Mouse (Mus musculus) layer of hippocampus, postnatal 36 days (tissue): Measurements from ENCODE around the gene Lrrc61. TPM values are rescaled to one million over a fixed set of nuclear protein-coding genes. Genes with fewer than 3 reads are reported as not detected.

Source experiments
- DNase-seq, 2 experiments: peaks; one replicate each; pipeline ENCODE4 v3.0.0; 2022
- total RNA-seq, 2 experiments: library from RNA; stranded (reverse); gene quantifications; 2 replicates each; pipeline ENCODE4 v1.2.3; 2021

The Lrrc61 gene
- total RNA-seq, 2 experiments from 2014 or later, result 29.4 to 35.0 TPM

- peak; percentile 91 to 93 for DNase-seq
Observed at GRCm38 (mm10) chr6:48593158-48594042, 38.8 kb downstream of the Lrrc61 start, which contains the start of the genes Repin1 and Gm44965. Repin1 (plus strand) TSS chr6:48593883. Gm44965 (plus strand) TSS chr6:48593941.

GRCm38 (mm10) chr6:48594043-48594738, 39.6 kb downstream of the Lrrc61 start:
- peak; percentile 60 for DNase-seq

GRCm38 (mm10) chr6:48595278-48595677, 40.7 kb downstream of the Lrrc61 start:
- no peak for DNase-seq

GRCm38 (mm10) chr6:48596545-48597232, 42.1 kb downstream of the Lrrc61 start:
- no peak for DNase-seq

GRCm38 (mm10) chr6:48597233-48597625, 42.6 kb downstream of the Lrrc61 start:
- no peak for DNase-seq

GRCm38 (mm10) chr6:48600594-48600993, 46.0 kb downstream of the Lrrc61 start:
- no peak for DNase-seq

DNA sequence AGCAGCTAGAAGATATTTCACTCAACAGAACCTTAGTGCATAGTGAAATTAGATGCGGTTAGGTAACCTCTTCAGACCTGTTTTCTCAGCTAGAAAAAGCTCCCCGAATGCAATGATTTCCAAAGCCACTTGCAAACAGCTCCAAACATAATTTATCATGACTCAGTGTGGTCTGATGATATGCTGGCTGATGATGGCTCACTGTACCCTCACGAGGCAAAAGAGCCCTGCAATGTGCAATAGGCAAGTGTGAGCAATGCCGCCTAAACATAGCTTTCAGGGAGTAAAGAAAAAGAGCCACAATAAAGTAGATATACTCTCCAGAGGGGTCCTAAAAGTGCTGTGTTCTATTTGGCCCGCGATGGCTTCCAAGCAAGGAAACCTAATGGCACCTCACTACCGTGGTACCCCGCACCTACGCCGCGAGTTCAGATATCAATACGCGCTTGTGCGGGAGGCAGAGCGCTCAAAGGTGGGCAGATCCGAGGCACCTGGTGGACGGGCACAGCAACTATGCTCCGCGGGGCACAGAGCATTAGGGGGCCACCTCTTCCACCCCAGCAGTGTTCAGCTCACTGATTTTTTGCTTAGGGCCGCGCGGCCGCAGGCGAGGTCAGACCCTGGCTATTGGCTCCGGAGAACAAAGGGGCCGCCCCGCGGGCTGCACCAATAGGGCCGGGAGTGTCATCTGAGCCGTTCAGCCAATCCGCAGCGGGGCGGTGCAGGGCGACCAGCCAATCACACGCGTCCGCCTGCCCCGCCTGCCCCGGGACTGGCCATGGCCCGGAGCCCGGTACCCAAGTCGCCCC, 46.9 kb downstream of the Lrrc61 start, which contains the start of gene Zfp775:
Gene Zfp775, plus strand, starts transcription at position 793 of the 809 bp plus-strand sequence.
- DNase-seq, result peak; percentile 95

- peak in 1 of 2 experiments; percentile 27 for DNase-seq
Observed at GRCm38 (mm10) chr6:48602080-48602741, 47.6 kb downstream of the Lrrc61 start.

DNA sequence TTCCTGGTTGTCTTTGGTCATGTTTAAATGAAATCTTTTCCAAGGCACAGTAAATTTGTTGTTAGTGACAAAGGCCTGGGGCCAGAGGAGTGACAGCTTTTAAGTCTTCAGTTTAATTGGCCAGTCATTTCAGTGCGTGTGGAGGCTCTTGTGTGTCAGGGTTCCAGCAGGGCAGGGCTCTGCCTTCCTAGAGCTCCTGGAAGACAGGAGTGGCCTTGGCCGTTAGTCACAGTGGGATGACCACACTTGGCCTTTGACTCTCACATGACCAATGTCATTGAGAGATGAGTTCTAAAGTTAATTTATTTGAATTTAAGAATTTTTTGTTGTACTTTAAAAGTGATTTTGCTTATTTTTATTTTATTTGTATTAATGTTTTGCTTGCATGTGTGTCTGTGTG, 53.5 kb downstream of the Lrrc61 start:
- DNase-seq, result no peak

DNA sequence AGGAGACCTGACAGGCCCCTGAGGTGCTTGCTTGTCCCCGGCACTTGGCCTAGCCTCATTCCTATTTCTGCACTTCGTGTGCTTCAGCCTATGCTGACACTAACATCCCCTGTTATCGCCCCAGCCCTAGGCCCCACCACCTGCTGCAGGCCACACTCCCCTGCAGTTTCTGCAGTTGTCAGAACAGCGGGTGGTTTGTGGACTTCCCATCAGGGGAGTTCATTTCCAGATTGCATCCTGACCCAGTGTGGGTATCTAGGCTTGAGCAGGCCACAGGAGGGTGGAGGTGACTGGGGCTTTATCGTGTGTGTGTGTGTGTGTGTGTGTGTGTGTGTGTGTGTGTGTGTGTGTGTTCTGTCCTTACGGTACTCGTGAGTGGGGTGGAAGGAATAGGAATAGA, 54.9 kb downstream of the Lrrc61 start:
- no peak for DNase-seq

DNA sequence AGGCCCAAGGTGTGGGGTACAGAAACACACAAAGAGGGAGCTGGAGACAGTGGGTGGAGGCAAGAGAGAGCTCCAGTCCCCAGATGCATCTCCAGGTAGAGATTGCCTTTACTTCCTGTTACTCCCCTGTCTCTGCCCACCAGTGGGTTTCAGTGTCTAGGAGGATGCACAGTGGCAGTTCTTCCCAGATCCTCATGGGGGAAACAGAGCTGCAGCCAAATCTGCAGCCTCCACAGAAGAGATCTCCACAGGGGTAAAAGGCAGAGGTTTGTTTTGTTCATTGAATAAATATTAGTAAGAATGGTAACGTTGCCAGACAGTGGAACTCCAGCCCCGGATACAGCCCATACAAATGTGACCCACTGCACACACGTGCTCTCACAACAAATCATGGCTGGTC, 56.1 kb downstream of the Lrrc61 start:
- DNase-seq, result no peak

DNA sequence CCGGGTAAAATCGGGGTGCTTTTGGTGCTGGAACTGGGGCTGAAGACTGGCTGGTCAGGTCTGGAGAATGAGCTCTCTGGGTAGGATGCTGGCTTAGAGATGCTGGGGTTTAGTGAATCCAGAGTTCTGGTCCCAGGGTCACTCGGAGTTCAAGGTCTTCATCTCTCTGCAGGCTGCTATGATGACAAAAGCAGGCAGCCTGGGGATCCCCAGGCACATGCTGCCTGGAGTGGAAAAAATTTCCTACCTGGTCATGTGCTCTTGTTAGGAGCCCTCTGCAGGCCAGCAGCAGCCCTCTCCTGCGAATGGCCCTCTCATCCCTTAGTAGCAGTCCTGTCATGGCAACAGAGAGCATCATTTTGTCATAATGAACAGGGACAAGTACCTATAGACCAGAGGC, 58.9 kb downstream of the Lrrc61 start:
- DNase-seq, result no peak

DNA sequence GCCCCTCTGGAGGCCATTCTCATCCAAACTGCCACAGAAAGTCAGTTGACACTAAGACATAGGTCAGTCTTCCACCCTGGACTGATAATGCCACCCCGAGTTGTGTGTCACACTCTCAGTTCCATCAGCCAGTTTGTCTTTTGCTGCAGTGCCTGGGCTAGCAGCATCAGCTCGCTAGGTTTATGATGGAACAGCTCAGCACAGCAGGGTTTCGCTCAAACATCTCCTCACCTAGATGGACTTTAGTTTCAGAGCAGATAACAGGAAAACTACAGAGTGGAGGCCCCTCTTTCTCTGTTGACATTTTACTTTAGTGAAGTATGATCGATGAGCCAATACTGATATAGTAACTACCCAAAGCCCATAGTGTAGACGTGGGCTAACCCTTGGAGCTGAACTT, 60.2 kb downstream of the Lrrc61 start:
- DNase-seq, result no peak

- DNase-seq, result no peak
Observed at GRCm38 (mm10) chr6:48620031-48620430, 65.4 kb downstream of the Lrrc61 start.

Other genes starting within 250 kb of the Lrrc61 start
- 10 to 100 TPM; 35.1 to 47.4 TPM for gene Krba1, start 159.2 kb upstream of the Lrrc61 start, total RNA-seq
- gene Zfp467, start 109.0 kb upstream of the Lrrc61 start, total RNA-seq, result 10 to 100 TPM; 21.4 to 22.8 TPM
- 1 to 10 TPM; 1.4 to 2.8 TPM for gene Sspo, start 106.6 kb upstream of the Lrrc61 start, total RNA-seq
- 100 to 1,000 TPM; 424 to 471 TPM for gene Atp6v0e2, start 17.2 kb upstream of the Lrrc61 start, total RNA-seq
- 10 to 100 TPM; 12.0 to 13.5 TPM for gene Rarres2, start 18.0 kb downstream of the Lrrc61 start, total RNA-seq
- gene Gm45021, start 34.8 kb downstream of the Lrrc61 start, total RNA-seq, result not detected
- gene Repin1, start 39.1 kb downstream of the Lrrc61 start, total RNA-seq, result 10 to 100 TPM; 43.6 to 47.5 TPM
- not detected for gene Gm44965, start 39.1 kb downstream of the Lrrc61 start, total RNA-seq
- 1 to 10 TPM; 6.3 to 7.7 TPM for gene Zfp775, start 47.3 kb downstream of the Lrrc61 start, total RNA-seq
- 10 to 100 TPM; 13.4 to 14.5 TPM for gene AI854703, start 72.0 kb downstream of the Lrrc61 start, total RNA-seq
- 1 to 10 TPM in 1 of 2 experiments, under 1 TPM in 1; 0.52 to 1.1 TPM for gene Gimap8, start 92.4 kb downstream of the Lrrc61 start, total RNA-seq
- under 1 TPM; 0.28 to 0.57 TPM for gene Gimap9, start 121.3 kb downstream of the Lrrc61 start, total RNA-seq
- under 1 TPM; 0.17 to 0.33 TPM for gene Gimap4, start 129.8 kb downstream of the Lrrc61 start, total RNA-seq
- 1 to 10 TPM; 5.7 to 7.3 TPM for gene Gimap6, start 153.4 kb downstream of the Lrrc61 start, total RNA-seq
- not detected for gene Gm28053, start 163.8 kb downstream of the Lrrc61 start, total RNA-seq
- not detected for gene Gimap7, start 163.8 kb downstream of the Lrrc61 start, total RNA-seq
- 1 to 10 TPM; 2.4 to 2.5 TPM for gene Gimap1, start 184.3 kb downstream of the Lrrc61 start, total RNA-seq
- 1 to 10 TPM; 1.0 to 1.7 TPM for gene Gimap5, start 191.4 kb downstream of the Lrrc61 start, total RNA-seq
- not detected for gene Gimap3, start 216.1 kb downstream of the Lrrc61 start, total RNA-seq